Mouse (Mus musculus): ENCODE data around the gene Olfr1367.

The Olfr1367 gene

DNA sequence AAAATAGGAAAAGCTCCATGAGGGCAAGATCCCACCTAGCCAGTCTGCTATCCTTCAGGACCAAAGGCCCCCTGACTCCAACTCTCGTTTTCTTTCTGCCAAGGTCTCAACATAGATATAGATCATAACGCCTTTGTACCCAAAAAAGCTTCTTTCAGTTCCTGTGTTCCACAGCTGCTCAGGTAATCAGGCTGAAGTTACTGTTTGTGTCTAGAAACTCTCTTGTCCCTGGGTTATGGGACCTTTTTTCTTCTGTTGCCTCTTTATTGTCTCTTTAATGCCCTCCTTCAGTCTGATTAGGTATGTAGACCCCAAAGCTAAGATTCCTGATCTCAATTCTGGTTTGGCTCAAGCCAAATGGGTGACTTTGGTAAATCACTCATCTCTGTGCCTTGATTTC, 50.8 kb downstream of the Olfr1367 start:
- DNase-seq, result no peak
